Mouse (Mus musculus): ENCODE measurements around the gene Taf4. TPM values are rescaled to one million over a fixed set of nuclear protein-coding genes. Genes with fewer than 3 reads are reported as not detected.

Gene Taf4
- polyA plus RNA-seq, 1 experiment from 2014 or later: 3.9 TPM

DNA sequence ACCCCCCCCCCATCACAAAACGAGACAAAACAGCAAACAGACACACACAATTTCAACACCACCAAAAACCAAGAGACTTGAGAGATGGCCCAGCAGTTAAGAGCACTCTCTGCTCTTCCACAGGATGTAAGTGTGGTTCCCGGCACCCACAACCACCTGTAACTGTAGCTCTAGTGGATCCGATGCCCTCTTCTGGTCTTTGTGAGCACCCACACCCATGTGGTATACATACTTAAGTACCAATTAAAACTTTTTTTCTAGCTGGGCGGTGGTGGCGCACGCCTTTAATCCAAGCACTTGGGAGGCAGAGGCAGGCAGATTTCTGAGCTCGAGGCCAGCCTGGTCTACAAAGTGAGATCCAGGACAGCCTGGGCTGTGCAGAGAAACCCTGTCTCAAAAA, 34.2 kb upstream of the Taf4 start:
- no peaks in the 10 kb centered on the region for H3K27me3 ChIP-seq (replicated peaks)
- H3K4me3 ChIP-seq: no peak overlapping the region
- H3K4me2 ChIP-seq: no peak overlapping the region
- H3K9ac ChIP-seq: no peak overlapping the region
- no peaks in the 10 kb centered on the region for H3K9me3 ChIP-seq
- H3K4me1 ChIP-seq: no peaks in the 10 kb centered on the region
- no peak for ATAC-seq (replicated peaks)
- no peaks in the 10 kb centered on the region for H3K36me3 ChIP-seq (replicated peaks)
- WGBS: 95% methylated on average over 7 of the region's 7 CpGs
- no peak overlapping the region for H3K27ac ChIP-seq

- ATAC-seq (replicated peaks): no peak
- H3K4me2 ChIP-seq: no peak overlapping the region
- H3K4me1 ChIP-seq: no peaks in the 10 kb centered on the region
- H3K27ac ChIP-seq: no peak overlapping the region
- H3K36me3 ChIP-seq (replicated peaks): no peaks in the 10 kb centered on the region
- H3K9ac ChIP-seq: no peak overlapping the region
- no peaks in the 10 kb centered on the region for H3K27me3 ChIP-seq (replicated peaks)
- H3K4me3 ChIP-seq: no peak overlapping the region
- 49% methylated on average over 9 of the region's 9 CpGs for WGBS
- H3K9me3 ChIP-seq: no peaks in the 10 kb centered on the region
Observed at GRCm38 (mm10) chr2:180006352-180007017, 30.0 kb upstream of the Taf4 start.

- Histone ChIP-seq H3K4me1 (no peaks in the 10 kb centered on the region), H3K9me3 (no peaks in the 10 kb centered on the region), H3K4me2 (no peak overlapping the region), H3K27me3 (replicated peaks) (no peaks in the 10 kb centered on the region), H3K9ac (no peak overlapping the region), H3K36me3 (replicated peaks) (no peaks in the 10 kb centered on the region), H3K4me3 (no peak overlapping the region), H3K27ac (no peak overlapping the region)
- no peak for ATAC-seq (replicated peaks)
- 57% methylated on average over 5 of the region's 5 CpGs for WGBS
Observed at GRCm38 (mm10) chr2:180005656-180006351, 29.4 kb upstream of the Taf4 start.

DNA sequence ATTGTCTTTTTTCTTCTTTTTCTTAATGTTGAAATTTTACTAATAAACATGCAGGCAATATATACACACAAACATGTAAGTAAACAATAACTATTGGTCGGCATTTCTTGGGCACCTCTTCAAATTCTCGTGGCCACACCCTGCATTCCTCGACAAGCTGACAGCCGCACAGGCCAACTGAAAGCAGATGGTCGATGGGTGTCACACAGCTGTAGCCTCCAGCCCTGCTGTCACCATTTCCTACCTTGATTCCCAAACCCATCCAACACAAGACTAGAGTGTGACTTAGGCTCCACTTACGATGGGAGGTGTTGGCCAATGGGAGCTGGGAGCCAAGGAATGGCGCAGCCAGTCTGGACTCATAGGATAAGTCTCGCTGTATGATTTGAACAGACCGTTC, 25.2 kb upstream of the Taf4 start:
- Histone ChIP-seq H3K27me3 (replicated peaks) (no peaks in the 10 kb centered on the region), H3K4me1 (no peaks in the 10 kb centered on the region), H3K4me2 (no peak overlapping the region), H3K9me3 (no peaks in the 10 kb centered on the region), H3K9ac (no peak overlapping the region), H3K36me3 (replicated peaks) (no peaks in the 10 kb centered on the region), H3K27ac (no peak overlapping the region), H3K4me3 (no peak overlapping the region)
- WGBS: 96% methylated on average over 9 of the region's 9 CpGs
- no peak for ATAC-seq (replicated peaks)

DNA sequence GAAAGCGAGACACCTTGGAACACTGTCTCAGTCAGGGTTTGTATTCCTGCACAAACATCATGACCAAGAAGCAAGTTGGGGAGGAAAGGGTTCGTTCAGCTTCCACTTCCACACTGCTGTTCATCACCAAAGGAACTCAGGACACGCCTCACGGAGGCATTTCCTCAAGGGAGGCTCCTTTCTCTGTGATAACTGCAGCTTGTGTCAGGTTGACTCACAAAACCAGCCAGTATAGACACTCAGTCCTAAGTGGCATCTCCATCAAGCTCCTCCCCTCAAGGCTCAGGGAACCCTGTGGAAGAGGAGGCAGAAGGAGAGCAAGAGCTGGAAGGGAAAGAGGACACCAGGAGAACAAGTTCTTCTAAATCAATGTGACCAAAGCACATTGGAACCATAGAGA, 22.0 kb upstream of the Taf4 start:
- Histone ChIP-seq H3K9ac (no peak overlapping the region), H3K4me1 (no peaks in the 10 kb centered on the region), H3K27me3 (replicated peaks) (no peaks in the 10 kb centered on the region), H3K4me2 (no peak overlapping the region), H3K9me3 (no peaks in the 10 kb centered on the region), H3K27ac (no peak overlapping the region), H3K4me3 (no peak overlapping the region), H3K36me3 (replicated peaks) (no peaks in the 10 kb centered on the region)
- 84% methylated on average over 4 of the region's 4 CpGs for WGBS
- no peak for ATAC-seq (replicated peaks)

GRCm38 (mm10) chr2:179993071-179993470, 16.6 kb upstream of the Taf4 start:
- H3K4me3 ChIP-seq: no peak overlapping the region
- no peak for ATAC-seq (replicated peaks)

DNA sequence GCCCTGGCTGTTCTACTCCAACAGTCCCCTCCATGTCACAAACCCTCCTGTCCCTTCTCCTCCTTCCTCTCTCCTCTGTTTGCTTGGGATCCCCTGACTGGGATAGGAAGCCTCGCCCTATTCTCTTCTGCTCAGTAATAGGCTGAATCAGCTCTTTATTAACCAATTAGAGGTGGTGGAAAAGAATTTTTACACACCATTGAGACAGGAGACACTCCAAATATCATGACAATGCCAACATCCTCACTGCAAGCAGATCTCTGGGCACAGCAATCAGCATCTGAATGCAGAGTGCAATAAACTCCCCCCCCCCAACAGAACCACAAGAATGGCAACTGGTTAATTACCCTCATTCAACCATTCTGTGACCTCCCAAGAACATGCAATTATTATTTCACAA, 12.7 kb upstream of the Taf4 start:
- 55% methylated on average over 1 of the region's 1 CpGs for WGBS
- no peak overlapping the region for H3K27ac ChIP-seq
- H3K27me3 ChIP-seq (replicated peaks): no peaks in the 10 kb centered on the region
- no peak for ATAC-seq (replicated peaks)
- H3K4me2 ChIP-seq: no peak overlapping the region
- no peaks in the 10 kb centered on the region for H3K36me3 ChIP-seq (replicated peaks)
- no peaks in the 10 kb centered on the region for H3K9me3 ChIP-seq
- H3K4me3 ChIP-seq: no peak overlapping the region
- no peak overlapping the region for H3K9ac ChIP-seq
- H3K4me1 ChIP-seq: no peaks in the 10 kb centered on the region

More at GRCm38 (mm10) chr2:179993071-179993470, 16.6 kb upstream of the Taf4 start:
- Histone ChIP-seq H3K9ac (no peak overlapping the region), H3K4me1 (no peaks in the 10 kb centered on the region), H3K27me3 (replicated peaks) (no peaks in the 10 kb centered on the region), H3K9me3 (no peaks in the 10 kb centered on the region), H3K36me3 (replicated peaks) (no peaks in the 10 kb centered on the region), H3K27ac (no peak overlapping the region), H3K4me2 (no peak overlapping the region)
- 91% methylated on average over 5 of the region's 5 CpGs for WGBS

GRCm38 (mm10) chr2:179986437-179987022, 10.1 kb upstream of the Taf4 start:
- Histone ChIP-seq H3K36me3 (replicated peaks) (no peaks in the 10 kb centered on the region), H3K27me3 (replicated peaks) (no peaks in the 10 kb centered on the region), H3K4me2 (no peak overlapping the region), H3K27ac (no peak overlapping the region), H3K4me1 (no peaks in the 10 kb centered on the region), H3K4me3 (no peak overlapping the region), H3K9me3 (no peaks in the 10 kb centered on the region), H3K9ac (no peak overlapping the region)
- no peak for ATAC-seq (replicated peaks)
- 80% methylated on average over 10 of the region's 10 CpGs for WGBS

DNA sequence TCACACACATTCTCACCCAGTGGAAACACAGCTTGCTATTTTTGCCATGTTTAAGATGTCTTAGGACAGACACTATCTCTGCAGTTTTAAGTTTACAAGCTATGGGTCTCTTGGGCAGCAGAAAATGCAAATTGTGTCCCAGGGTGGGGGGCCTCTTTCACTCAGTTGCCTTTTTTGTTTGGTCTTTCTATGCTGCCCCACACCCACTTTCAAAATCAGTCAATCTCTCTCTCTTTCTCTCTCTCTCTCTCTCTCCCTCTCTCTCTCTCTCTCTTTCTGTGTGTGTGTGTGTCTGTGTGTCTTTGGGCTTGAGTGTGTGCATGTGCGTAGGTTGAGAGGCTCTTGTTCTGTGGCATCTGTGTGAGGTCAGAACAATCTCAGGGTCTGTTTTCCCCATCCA, 9.2 kb upstream of the Taf4 start:
- Histone ChIP-seq H3K4me2 (no peak overlapping the region), H3K36me3 (replicated peaks) (no peaks in the 10 kb centered on the region), H3K9me3 (no peaks in the 10 kb centered on the region), H3K27me3 (replicated peaks) (no peaks in the 10 kb centered on the region), H3K4me3 (no peak overlapping the region), H3K4me1 (no peaks in the 10 kb centered on the region), H3K27ac (no peak overlapping the region), H3K9ac (no peak overlapping the region)
- WGBS: 72% methylated on average over 1 of the region's 1 CpGs
- ATAC-seq (replicated peaks): no peak

DNA sequence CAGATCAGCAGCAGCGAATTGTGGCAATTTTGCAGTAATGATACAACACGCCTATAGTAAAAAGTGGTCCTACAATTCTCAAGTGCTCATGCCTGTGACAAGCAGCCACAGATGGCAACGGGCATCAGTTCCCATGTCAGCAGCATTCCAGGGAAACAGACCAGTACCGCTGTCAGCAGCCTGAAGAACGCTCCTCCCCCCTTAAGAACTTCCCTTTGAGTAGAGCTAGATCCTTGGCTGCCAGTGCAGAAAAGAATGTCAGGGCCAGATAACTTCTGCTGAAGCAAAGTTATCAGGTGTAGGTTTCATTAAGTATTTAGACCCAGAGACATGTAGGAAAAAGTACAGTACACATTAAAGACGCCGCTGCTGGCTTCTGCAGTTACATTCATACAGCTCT, 8.4 kb upstream of the Taf4 start:
- Histone ChIP-seq H3K9ac (no peak overlapping the region), H3K36me3 (replicated peaks) (no peaks in the 10 kb centered on the region), H3K9me3 (no peaks in the 10 kb centered on the region), H3K4me1 (no peaks in the 10 kb centered on the region), H3K27ac (no peak overlapping the region), H3K4me3 (no peak overlapping the region), H3K4me2 (no peak overlapping the region), H3K27me3 (replicated peaks) (no peaks in the 10 kb centered on the region)
- no peak for ATAC-seq (replicated peaks)
- 47% methylated on average over 7 of the region's 7 CpGs for WGBS

- H3K4me3 ChIP-seq: no peak overlapping the region
- no peaks in the 10 kb centered on the region for H3K36me3 ChIP-seq (replicated peaks)
- no peak overlapping the region for H3K4me2 ChIP-seq
- H3K9me3 ChIP-seq: no peaks in the 10 kb centered on the region
- H3K27me3 ChIP-seq (replicated peaks): no peaks in the 10 kb centered on the region
- no peak for ATAC-seq (replicated peaks)
- peaks cover 8% of the 10 kb centered on the region; the same call in 1 of the 2 replicates for H3K4me1 ChIP-seq
- 81% methylated on average over 3 of the region's 3 CpGs for WGBS
- H3K9ac ChIP-seq: no peak overlapping the region
- no peak overlapping the region for H3K27ac ChIP-seq
Observed at GRCm38 (mm10) chr2:179982715-179983114, 6.3 kb upstream of the Taf4 start.

- no peaks in the 10 kb centered on the region for H3K27me3 ChIP-seq (replicated peaks)
- no peak overlapping the region for H3K27ac ChIP-seq
- no peak overlapping the region for H3K4me3 ChIP-seq
- ATAC-seq (replicated peaks): no peak
- no peak overlapping the region for H3K9ac ChIP-seq
- no peaks in the 10 kb centered on the region for H3K36me3 ChIP-seq (replicated peaks)
- H3K9me3 ChIP-seq: no peaks in the 10 kb centered on the region
- no peak overlapping the region for H3K4me2 ChIP-seq
- WGBS: 63% methylated on average over 4 of the region's 4 CpGs
- H3K4me1 ChIP-seq: peaks cover 12% of the 10 kb centered on the region; the same call in 1 of the 2 replicates
Observed at GRCm38 (mm10) chr2:179980616-179981015, 4.2 kb upstream of the Taf4 start.

DNA sequence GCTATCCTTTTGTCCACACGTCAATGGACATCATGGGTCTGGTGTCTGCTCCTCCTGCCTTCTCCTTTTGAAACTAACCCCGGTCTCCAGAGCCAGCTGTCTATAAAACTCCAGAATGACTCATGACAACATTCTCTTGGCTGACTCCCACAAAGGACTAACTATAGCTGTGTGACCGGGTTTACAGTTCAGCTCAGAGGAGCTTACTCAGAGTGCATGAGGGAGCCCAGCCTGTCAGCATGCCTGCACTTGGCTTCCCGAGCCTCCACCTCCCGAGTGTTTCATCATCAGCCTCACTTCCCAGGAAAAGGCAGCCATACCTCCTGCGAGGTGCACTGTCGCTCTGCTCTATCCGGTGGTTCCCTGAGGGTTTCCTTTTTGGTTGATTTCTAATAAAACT, 3.4 kb upstream of the Taf4 start:
- Histone ChIP-seq H3K9me3 (no peaks in the 10 kb centered on the region), H3K27me3 (replicated peaks) (no peaks in the 10 kb centered on the region), H3K4me1 (peaks cover 17% of the 10 kb centered on the region), H3K36me3 (replicated peaks) (no peaks in the 10 kb centered on the region), H3K4me3 (no peak overlapping the region), H3K4me2 (no peak overlapping the region), H3K27ac (no peak overlapping the region), H3K9ac (no peak overlapping the region)
- ATAC-seq (replicated peaks): no peak
- WGBS: 72% methylated on average over 8 of the region's 8 CpGs
